Mouse (Mus musculus) kidney, postnatal 0 days (tissue): ENCODE measurements around the gene Tekt3. TPM values are rescaled to one million over a fixed set of nuclear protein-coding genes. Genes with fewer than 3 reads are reported as not detected.
A peak's percentile ranks its signal among the peaks of the same experiment; 100 is the strongest.

Experiments used
- ATAC-seq: fragments of 200-750 bp; cut with Nextera tagmentation; replicated peaks from 2 replicates; pipeline ENCODE4 v1.8.0; 2017; ENCODE audit warnings: low read depth, moderate number of reproducible peaks, moderate TSS enrichment, moderate library complexity; ENCODE audit not compliant: low FRiP score
- DNase-seq: peaks from one replicate; pipeline ENCODE4 v3.0.0-alpha.2; 2016; ENCODE audit warnings: low spot score
- H3K27ac ChIP-seq: fragments of 300-500 bp; sonication (generic); 2 replicates; pipeline ENCODE4 v1.5.1; 2014; ENCODE audit warnings: mild to moderate bottlenecking
- H3K27me3 ChIP-seq: fragments of 300-500 bp; sonication (generic); 2 replicates; pipeline ENCODE4 v1.6.1; 2014; ENCODE audit warnings: low read length, mixed read lengths; ENCODE audit not compliant: insufficient read depth
- H3K36me3 ChIP-seq: fragments of 300-500 bp; sonication (generic); 2 replicates; pipeline ENCODE4 v1.6.1; 2014; ENCODE audit warnings: low read length, mixed read lengths; ENCODE audit not compliant: insufficient read depth
- H3K4me1 ChIP-seq: fragments of 300-500 bp; sonication (generic); replicated peaks from 2 replicates; pipeline ENCODE4 v1.6.1; 2014; ENCODE audit warnings: antibody characterized with exemption, low read length, mixed read lengths; ENCODE audit not compliant: insufficient read depth
- H3K4me2 ChIP-seq: fragments of 300-500 bp; sonication (generic); 2 replicates; pipeline ENCODE4 v1.6.1; 2014; ENCODE audit warnings: mild to moderate bottlenecking, low read length, moderate library complexity, mixed read lengths
- H3K4me3 ChIP-seq: fragments of 300-500 bp; sonication (generic); replicated peaks from 2 replicates; pipeline ENCODE4 v1.5.1; 2014; ENCODE audit warnings: low read depth, low read length
- H3K9ac ChIP-seq: fragments of 300-500 bp; sonication (generic); 2 replicates; pipeline ENCODE4 v1.6.1; 2014; ENCODE audit warnings: low read depth, low read length
- H3K9me3 ChIP-seq: fragments of 300-500 bp; sonication (generic); replicated peaks from 2 replicates; pipeline ENCODE4 v1.6.1; 2016; ENCODE audit warnings: low read length, inconsistent platforms, mixed read lengths
- CTCF ChIP-seq: IDR thresholded peaks from 2 replicates; pipeline ENCODE4 v1.5.1; 2016; ENCODE audit warnings: antibody characterized with exemption, low read depth, mild to moderate bottlenecking, moderate library complexity
- WGBS: fragments of 180-500 bp; shearing (Covaris S2); extraction: QIAGEN DNeasy Blood & Tissue Kit; methylation state at CpG from one replicate; pipeline ENCODE4 v1.1.7; 2014; 5-methylcytosine and 5-hydroxymethylcytosine counted together
- polyA plus RNA-seq: library from polyadenylated mRNA; unstranded; fragments of >200 nt; fragmentation: Nextera tagmentation; extraction: Ambion mirVana; gene quantifications from 2 replicates; pipeline ENCODE4 v1.2.1, GENCODE M21; 2015

Tekt3 gene
- polyA plus RNA-seq, 1 experiment from 2014 or later: not detected

- 94% methylated on average over 10 of the region's 10 CpGs for WGBS
- TF ChIP-seq CTCF: no peak
- Histone ChIP-seq H3K4me3 (no peak overlapping the region), H3K36me3 (no peaks in the 10 kb centered on the region), H3K27me3 (no peaks in the 10 kb centered on the region), H3K4me1 (no peaks in the 10 kb centered on the region), H3K27ac (no peak overlapping the region), H3K4me2 (no peak overlapping the region), H3K9ac (no peak overlapping the region), H3K9me3 (no peaks in the 10 kb centered on the region)
- DNase-seq (no peak), ATAC-seq (no peak)
Measured at GRCm38 (mm10) chr11:63051996-63052395, 9.5 kb upstream of the Tekt3 start.

GRCm38 (mm10) chr11:63055596-63055995, 5.9 kb upstream of the Tekt3 start:
- H3K9ac ChIP-seq: no peak overlapping the region
- 89% methylated on average over 7 of the region's 7 CpGs for WGBS
- H3K27me3 ChIP-seq: no peaks in the 10 kb centered on the region
- H3K4me1 ChIP-seq: no peaks in the 10 kb centered on the region
- no peak overlapping the region for H3K4me2 ChIP-seq
- ATAC-seq: no peak
- H3K27ac ChIP-seq: no peak overlapping the region
- H3K4me3 ChIP-seq: no peak overlapping the region
- H3K36me3 ChIP-seq: no peaks in the 10 kb centered on the region
- no peak for DNase-seq
- TF ChIP-seq CTCF: no peak
- H3K9me3 ChIP-seq: no peaks in the 10 kb centered on the region

- DNase-seq: no peak
- Histone ChIP-seq H3K27me3 (no peaks in the 10 kb centered on the region), H3K9ac (no peak overlapping the region), H3K27ac (no peak overlapping the region), H3K36me3 (no peaks in the 10 kb centered on the region), H3K4me3 (no peak overlapping the region), H3K9me3 (no peaks in the 10 kb centered on the region), H3K4me2 (no peak overlapping the region), H3K4me1 (0 out of 2 replicates have a peak, but pooled peaks cover 4% of the 10 kb centered on the region)
- ATAC-seq: no peak
- no peak for TF ChIP-seq CTCF
- WGBS: 52% methylated on average over 5 of the region's 5 CpGs
Measured at GRCm38 (mm10) chr11:63058375-63058952, 3.0 kb upstream of the Tekt3 start.

GRCm38 (mm10) chr11:63059911-63060310, 1.5 kb upstream of the Tekt3 start:
- Histone ChIP-seq H3K9ac (no peak overlapping the region), H3K36me3 (no peaks in the 10 kb centered on the region), H3K27ac (no peak overlapping the region), H3K27me3 (no peaks in the 10 kb centered on the region), H3K4me2 (no peak overlapping the region), H3K9me3 (no peaks in the 10 kb centered on the region), H3K4me3 (no peak overlapping the region), H3K4me1 (0 out of 2 replicates have a peak, but pooled peaks cover 4% of the 10 kb centered on the region)
- no peak for ATAC-seq
- WGBS: 96% methylated on average over 1 of the region's 1 CpGs
- no peak for TF ChIP-seq CTCF
- no peak for DNase-seq

- Histone ChIP-seq H3K4me1 (0 out of 2 replicates have a peak, but pooled peaks cover 2% of the 10 kb centered on the region), H3K4me3 (no peak overlapping the region), H3K36me3 (no peaks in the 10 kb centered on the region), H3K27me3 (no peaks in the 10 kb centered on the region), H3K9ac (no peak overlapping the region), H3K9me3 (no peaks in the 10 kb centered on the region), H3K4me2 (no peak overlapping the region), H3K27ac (no peak overlapping the region)
- ATAC-seq (no peak), DNase-seq (no peak)
- 74% methylated on average over 1 of the region's 1 CpGs for WGBS
- no peak for TF ChIP-seq CTCF
Measured at GRCm38 (mm10) chr11:63066526-63066925, 5.1 kb downstream of the Tekt3 start.

GRCm38 (mm10) chr11:63070081-63070480, 8.6 kb downstream of the Tekt3 start:
- no peaks in the 10 kb centered on the region for H3K4me1 ChIP-seq
- DNase-seq (no peak), ATAC-seq (no peak)
- no peaks in the 10 kb centered on the region for H3K36me3 ChIP-seq
- H3K4me3 ChIP-seq: no peak overlapping the region
- no peaks in the 10 kb centered on the region for H3K9me3 ChIP-seq
- H3K4me2 ChIP-seq: no peak overlapping the region
- WGBS: 96% methylated on average over 17 of the region's 17 CpGs
- TF ChIP-seq CTCF: no peak
- no peaks in the 10 kb centered on the region for H3K27me3 ChIP-seq
- H3K9ac ChIP-seq: no peak overlapping the region
- H3K27ac ChIP-seq: no peak overlapping the region

- H3K4me2 ChIP-seq: no peak overlapping the region
- H3K4me3 ChIP-seq: no peak overlapping the region
- no peaks in the 10 kb centered on the region for H3K9me3 ChIP-seq
- H3K27me3 ChIP-seq: no peaks in the 10 kb centered on the region
- no peaks in the 10 kb centered on the region for H3K36me3 ChIP-seq
- 84% methylated on average over 3 of the region's 3 CpGs for WGBS
- TF ChIP-seq CTCF: peak; percentile 29; the same call in 1 of the 2 replicates
- DNase-seq (no peak), ATAC-seq (no peak)
- no peak overlapping the region for H3K27ac ChIP-seq
- no peaks in the 10 kb centered on the region for H3K4me1 ChIP-seq
- no peak overlapping the region for H3K9ac ChIP-seq
Measured at GRCm38 (mm10) chr11:63084536-63084935, 23.1 kb downstream of the Tekt3 start.
